Mouse (Mus musculus) gastrocnemius, postnatal 25 days (tissue): ENCODE results near the gene Sidt1. TPM values are rescaled to one million over a fixed set of nuclear protein-coding genes. Genes with fewer than 3 reads are reported as not detected.

ENCODE experiments used
- total RNA-seq, 2 experiments: library from RNA; stranded (reverse); gene quantifications; 1 replicate in 1 of 2; 2 replicates in 1 of 2; pipeline ENCODE4 v1.2.3; 2021

Sidt1 gene
- total RNA-seq, 2 experiments from 2014 or later = 0.18 to 0.40 TPM

Other genes starting within 250 kb of the Sidt1 start
- 10 to 100 TPM; 19.5 to 22.4 TPM for gene Atp6v1a, start 193.5 kb downstream of the Sidt1 start, total RNA-seq
- gene Naa50, start 193.4 kb downstream of the Sidt1 start, total RNA-seq = 100 to 1,000 TPM; 138 to 160 TPM
- 10 to 100 TPM; 24.3 to 36.1 TPM for gene Usf3, start 159.9 kb downstream of the Sidt1 start, total RNA-seq
- gene Spice1, start 13.9 kb upstream of the Sidt1 start, total RNA-seq = 1 to 10 TPM; 4.4 to 4.9 TPM
- gene Cfap44, start 61.6 kb upstream of the Sidt1 start, total RNA-seq = not detected
- gene Boc, start 225.7 kb upstream of the Sidt1 start, total RNA-seq = 1 to 10 TPM; 4.0 to 5.7 TPM